7 mouse cellular contexts compared by ENCODE assay signal in genomic region chr10:99262319-99262866, GRCm38 (mm10). TPM values are rescaled to one million over a fixed set of nuclear protein-coding genes. Genes with fewer than 3 reads are reported as not detected.
DNase-seq lines count a peak whose midpoint lies in the region; ATAC-seq and TF ChIP-seq lines count a peak whose summit lies in the region.

No protein-coding gene starts in this region.

- H3K27me3 ChIP-seq in embryonic facial prominence, embryonic 11.5 days (ENCODE audit: control insufficient read depth, insufficient read depth, low read length): no peaks in the 10 kb centered on the region
- no peaks in the 10 kb centered on the region for H3K27me3 ChIP-seq in hindbrain, embryonic 11.5 days (ENCODE audit: control insufficient read depth, insufficient read depth, low read length)
- peaks cover 8% of the 10 kb centered on the region for H3K27me3 ChIP-seq in midbrain, embryonic 11.5 days (ENCODE audit: control insufficient read depth, insufficient read depth, low read length)

- no peak for TF ChIP-seq CTCF in lung, adult 2 months (IDR thresholded peaks at IDR 0.05; ENCODE audit: insufficient read depth, low read length)

- peak overlapping the region; percentile 96 for H3K27ac ChIP-seq in embryonic facial prominence, embryonic 11.5 days (replicated peaks; ENCODE audit: low read depth, low read length)
- H3K27ac ChIP-seq in hindbrain, embryonic 11.5 days (ENCODE audit: low read depth, low read length): peak overlapping the region; percentile 78
- peak overlapping the region; percentile 94 for H3K27ac ChIP-seq in midbrain, embryonic 11.5 days (ENCODE audit: low read depth, low read length)

- no peaks in the 10 kb centered on the region for H3K36me3 ChIP-seq in embryonic facial prominence, embryonic 11.5 days (replicated peaks; ENCODE audit: control insufficient read depth, insufficient read depth, low read depth, low read length)
- H3K36me3 ChIP-seq in hindbrain, embryonic 11.5 days (ENCODE audit: control insufficient read depth, insufficient read depth, low read length): no peaks in the 10 kb centered on the region
- no peaks in the 10 kb centered on the region for H3K36me3 ChIP-seq in midbrain, embryonic 11.5 days (ENCODE audit: control insufficient read depth, insufficient read depth, low read length)

- no peak for DNase-seq in lung, adult 2 months
- no peak for DNase-seq in lung, postnatal 10 days
- peak; percentile 61 for DNase-seq in embryonic facial prominence, embryonic 11.5 days (ENCODE audit: low spot score)
- no peak for DNase-seq in hindbrain, embryonic 11.5 days (ENCODE audit: low spot score)
- DNase-seq in midbrain, embryonic 11.5 days (ENCODE audit: low spot score, missing footprints): peak; percentile 96
- DNase-seq in retina, postnatal 1 day: no peak
- DNase-seq in retina, embryonic 14.5 days (ENCODE audit: low spot score): no peak

- peaks cover 4% of the 10 kb centered on the region; the same call in 1 of the 2 replicates for H3K4me1 ChIP-seq in lung, adult 2 months (ENCODE audit: control insufficient read depth, insufficient read depth, low read length)
- 0 out of 2 replicates have a peak, but pooled peaks cover 2% of the 10 kb centered on the region for H3K4me1 ChIP-seq in embryonic facial prominence, embryonic 11.5 days (ENCODE audit: control insufficient read depth, insufficient read depth, low read length)
- H3K4me1 ChIP-seq in hindbrain, embryonic 11.5 days (replicated peaks; ENCODE audit: control insufficient read depth, insufficient read depth, low read length): peaks cover 9% of the 10 kb centered on the region
- H3K4me1 ChIP-seq in midbrain, embryonic 11.5 days (ENCODE audit: control insufficient read depth, insufficient read depth, low read length): peaks cover 32% of the 10 kb centered on the region

- H3K9ac ChIP-seq in embryonic facial prominence, embryonic 11.5 days (replicated peaks; ENCODE audit: low read length): peak overlapping the region; percentile 91
- peak overlapping the region; percentile 86 for H3K9ac ChIP-seq in hindbrain, embryonic 11.5 days (ENCODE audit: low read depth, low read length)
- peak overlapping the region; percentile 89 for H3K9ac ChIP-seq in midbrain, embryonic 11.5 days (ENCODE audit: low read length)

- peak overlapping the region; percentile 76 for H3K4me3 ChIP-seq in lung, adult 2 months (replicated peaks; ENCODE audit: extremely low read depth, low read depth, low read length)
- peak overlapping the region; percentile 74 for H3K4me3 ChIP-seq in embryonic facial prominence, embryonic 11.5 days (ENCODE audit: low read depth, low read length)
- peak overlapping the region; percentile 60 for H3K4me3 ChIP-seq in hindbrain, embryonic 11.5 days (ENCODE audit: low read depth, low read length)
- H3K4me3 ChIP-seq in midbrain, embryonic 11.5 days (ENCODE audit: low read depth, low read length): peak overlapping the region; percentile 58

- under 1% methylated on average over 20 of the region's 20 CpGs for WGBS in lung, adult 2 months
- under 1% methylated on average over 20 of the region's 20 CpGs for WGBS in embryonic facial prominence, embryonic 11.5 days
- under 1% methylated on average over 20 of the region's 20 CpGs for WGBS in hindbrain, embryonic 11.5 days
- under 1% methylated on average over 20 of the region's 20 CpGs for WGBS in midbrain, embryonic 11.5 days

- peak; percentile 9; the same call in 1 of the 2 replicates for ATAC-seq in embryonic facial prominence, embryonic 11.5 days (replicated peaks; ENCODE audit: insufficient number of reproducible peaks, low FRiP score, low TSS enrichment, low read depth)
- ATAC-seq in hindbrain, embryonic 11.5 days (ENCODE audit: low FRiP score): peak; percentile 23
- ATAC-seq in midbrain, embryonic 11.5 days (ENCODE audit: low FRiP score): peak; percentile 39

- peak overlapping the region; percentile 86 for H3K4me2 ChIP-seq in embryonic facial prominence, embryonic 11.5 days (ENCODE audit: low read depth, low read length)
- H3K4me2 ChIP-seq in hindbrain, embryonic 11.5 days (replicated peaks; ENCODE audit: low read depth, low read length): peak overlapping the region; percentile 89
- peak overlapping the region; percentile 91 for H3K4me2 ChIP-seq in midbrain, embryonic 11.5 days

- no peak for TF ChIP-seq POLR2A in lung, adult 2 months (IDR thresholded peaks at IDR 0.05; ENCODE audit: borderline replicate concordance, extremely low read depth, low read depth, low read length)

- H3K9me3 ChIP-seq in embryonic facial prominence, embryonic 11.5 days (replicated peaks; ENCODE audit: control insufficient read depth, low read length): no peaks in the 10 kb centered on the region
- no peaks in the 10 kb centered on the region for H3K9me3 ChIP-seq in hindbrain, embryonic 11.5 days (ENCODE audit: control insufficient read depth, low read length)
- no peaks in the 10 kb centered on the region for H3K9me3 ChIP-seq in midbrain, embryonic 11.5 days (ENCODE audit: control insufficient read depth, low read length)

RNA-seq across cellular contexts. Expression of gene Dusp6, which starts 0.6 kb away (rescaled TPM):
- polyA plus RNA-seq in lung, adult 2 months (2012; rRNA removed): 81.2 and 85.4 TPM in 2 replicates
- polyA plus RNA-seq in embryonic facial prominence, embryonic 11.5 days (2014; fragmentation: Nextera tagmentation; extraction: Ambion mirVana): 115 and 123 TPM in 2 replicates
- 41.3 and 48.3 TPM in 2 replicates for polyA plus RNA-seq in hindbrain, embryonic 11.5 days (2014; fragmentation: Nextera tagmentation; extraction: Ambion mirVana)
- polyA plus RNA-seq in midbrain, embryonic 11.5 days (2014; fragmentation: Nextera tagmentation; extraction: Ambion mirVana): 36.8 and 41.9 TPM in 2 replicates

Comparison
In these comparisons a context has a peak if more than half of its experiments do, and no peak if none do; other contexts are left out.
1. DNase-seq: peak in embryonic facial prominence, embryonic 11.5 days (single experiment) and midbrain, embryonic 11.5 days (single experiment); none in lung, adult 2 months (single experiment), lung, postnatal 10 days (single experiment), hindbrain, embryonic 11.5 days (single experiment), retina, postnatal 1 day (single experiment) and retina, embryonic 14.5 days (single experiment).
2. Peak in every context shown above with its lines, with median percentiles within 50 percentile points of each other: H3K4me3 ChIP-seq, ATAC-seq, H3K27ac ChIP-seq, H3K4me2 ChIP-seq and H3K9ac ChIP-seq.